In genomic region chr6:38380764-38381128, GRCm38 (mm10) we compare ENCODE assay signal across 8 mouse cellular contexts. TPM values are rescaled to one million over a fixed set of nuclear protein-coding genes. Genes with fewer than 3 reads are reported as not detected.
DNase-seq lines count a peak whose midpoint lies in the region; ATAC-seq and TF ChIP-seq lines count a peak whose summit lies in the region.

No protein-coding gene starts in this region.

- no peaks in the 10 kb centered on the region for H3K36me3 ChIP-seq in kidney, adult 2 months (ENCODE audit: control insufficient read depth, insufficient read depth, low read length)
- 0 out of 2 replicates have a peak, but pooled peaks cover 1% of the 10 kb centered on the region for H3K36me3 ChIP-seq in hindbrain, embryonic 11.5 days (ENCODE audit: control insufficient read depth, insufficient read depth, low read length)
- peaks cover 5% of the 10 kb centered on the region for H3K36me3 ChIP-seq in midbrain, embryonic 12.5 days

- WGBS in kidney, adult 2 months = 2% methylated on average over 4 of the region's 4 CpGs
- WGBS in bone marrow, adult 2 months = 1% methylated on average over 4 of the region's 4 CpGs
- 3% methylated on average over 4 of the region's 4 CpGs for WGBS in hindbrain, embryonic 11.5 days
- WGBS in midbrain, embryonic 12.5 days = 2% methylated on average over 4 of the region's 4 CpGs

- intact Hi-C loops in left cerebral cortex, postnatal 36 days (cut with DNase I) = loop anchor here (5.0 kb wide), 1 partner anchor 52 kb away; the partner anchor contains the start of gene Ubn2

- no peaks in the 10 kb centered on the region for H3K4me1 ChIP-seq in kidney, adult 2 months (ENCODE audit: control insufficient read depth, insufficient read depth, low read length)
- H3K4me1 ChIP-seq in bone marrow, adult 2 months (ENCODE audit: control insufficient read depth, insufficient read depth, low read length) = no peaks in the 10 kb centered on the region
- H3K4me1 ChIP-seq in hindbrain, embryonic 11.5 days (replicated peaks; ENCODE audit: control insufficient read depth, insufficient read depth, low read length) = peaks cover 2% of the 10 kb centered on the region; the same call in 1 of the 2 replicates
- peaks cover 6% of the 10 kb centered on the region; the same call in 1 of the 2 replicates for H3K4me1 ChIP-seq in midbrain, embryonic 12.5 days

- peak overlapping the region; percentile 74 for H3K9ac ChIP-seq in hindbrain, embryonic 11.5 days (ENCODE audit: low read depth, low read length)
- peak overlapping the region; percentile 68 for H3K9ac ChIP-seq in midbrain, embryonic 12.5 days (replicated peaks)

- H3K27ac ChIP-seq in kidney, adult 2 months (ENCODE audit: insufficient read depth, low read depth, low read length) = peak overlapping the region; percentile 49; the same call in 1 of the 2 replicates
- no peak overlapping the region for H3K27ac ChIP-seq in bone marrow, adult 2 months (ENCODE audit: control insufficient read depth, insufficient read depth, low read depth, low read length, poor library complexity)
- H3K27ac ChIP-seq in hindbrain, embryonic 11.5 days (ENCODE audit: low read depth, low read length) = no peak overlapping the region
- peak overlapping the region; percentile 58 for H3K27ac ChIP-seq in midbrain, embryonic 12.5 days (replicated peaks)

- H3K9me3 ChIP-seq in hindbrain, embryonic 11.5 days (ENCODE audit: control insufficient read depth, low read length) = no peaks in the 10 kb centered on the region
- no peaks in the 10 kb centered on the region for H3K9me3 ChIP-seq in midbrain, embryonic 12.5 days

- DNase-seq in kidney, adult 2 months = no peak
- DNase-seq in kidney, postnatal 4 days = no peak
- no peak for DNase-seq in hindbrain, embryonic 11.5 days (ENCODE audit: low spot score)
- DNase-seq in left cerebral cortex, postnatal 36 days (ENCODE audit: low spot score in 2 of 2) = no peak
- no peak for DNase-seq in thymus, postnatal 25 days
- DNase-seq in embryo, embryonic 9.5 days (ENCODE audit: extremely low spot score) = no peak

- no peak for ATAC-seq in hindbrain, embryonic 11.5 days (ENCODE audit: low FRiP score)
- 0 out of 2 replicates have a peak, but pooled peaks have one; percentile 12 for ATAC-seq in midbrain, embryonic 12.5 days (ENCODE audit: low FRiP score, low read depth)

- H3K4me3 ChIP-seq in kidney, adult 2 months (ENCODE audit: insufficient read depth, low read depth, low read length) = peak overlapping the region; percentile 67
- peak overlapping the region; percentile 73 for H3K4me3 ChIP-seq in bone marrow, adult 2 months (replicated peaks; ENCODE audit: control insufficient read depth, low read depth, low read length)
- H3K4me3 ChIP-seq in hindbrain, embryonic 11.5 days (ENCODE audit: low read depth, low read length) = peak overlapping the region; percentile 65
- H3K4me3 ChIP-seq in midbrain, embryonic 12.5 days = peak overlapping the region; percentile 65

- TF ChIP-seq CTCF in kidney, adult 2 months (conservative IDR thresholded peaks at IDR 0.05; ENCODE audit: insufficient read depth, insufficient read length, low read depth, low read length) = no peak
- TF ChIP-seq CTCF in bone marrow, adult 2 months (IDR thresholded peaks at IDR 0.05; ENCODE audit: control insufficient read depth, insufficient read depth, low read length) = no peak

- no peaks in the 10 kb centered on the region for H3K27me3 ChIP-seq in kidney, adult 2 months (replicated peaks; ENCODE audit: control insufficient read depth, insufficient read depth, low read length)
- H3K27me3 ChIP-seq in hindbrain, embryonic 11.5 days (ENCODE audit: control insufficient read depth, insufficient read depth, low read length) = no peaks in the 10 kb centered on the region
- H3K27me3 ChIP-seq in midbrain, embryonic 12.5 days = 0 out of 2 replicates have a peak, but pooled peaks cover 2% of the 10 kb centered on the region

- no peak for TF ChIP-seq POLR2A in kidney, adult 2 months (IDR thresholded peaks at IDR 0.05; ENCODE audit: low read depth, low read length)
- TF ChIP-seq POLR2A in bone marrow, adult 2 months (IDR thresholded peaks at IDR 0.05; ENCODE audit: borderline replicate concordance, control insufficient read depth, low read depth, low read length) = no peak

- peak overlapping the region; percentile 36 for H3K4me2 ChIP-seq in hindbrain, embryonic 11.5 days (replicated peaks; ENCODE audit: low read depth, low read length)
- peak overlapping the region; percentile 81 for H3K4me2 ChIP-seq in midbrain, embryonic 12.5 days (replicated peaks)

RNA-seq across cellular contexts. Expression of gene Ttc26, which starts 0.5 kb away (rescaled TPM):
- polyA plus RNA-seq in kidney, adult 2 months (2012; rRNA removed) = 2.1 and 2.4 TPM in 2 replicates
- polyA plus RNA-seq in bone marrow, adult 2 months (2011; ENCODE audit: insufficient read depth, insufficient read length, low replicate concordance, missing spikeins) = 0.61 and 1.2 TPM in 2 replicates
- polyA plus RNA-seq in hindbrain, embryonic 11.5 days (2014; fragmentation: Nextera tagmentation; extraction: Ambion mirVana) = 14.3 and 14.8 TPM in 2 replicates
- polyA plus RNA-seq in midbrain, embryonic 12.5 days (2016; fragmentation: Nextera tagmentation; extraction: Ambion mirVana) = 12.4 and 14.6 TPM in 2 replicates
- total RNA-seq in left cerebral cortex, postnatal 36 days (2021) = 10 to 100 TPM in 1 of 2 experiments, 1 to 10 TPM in 1; 6.8 to 12.1 TPM

RNA-seq across cellular contexts. Expression of gene Zc3hav1, which starts 26.3 kb away (rescaled TPM):
- 9.7 and 12.2 TPM in 2 replicates for polyA plus RNA-seq in kidney, adult 2 months (2012; rRNA removed)
- 45.5 and 46.8 TPM in 2 replicates for polyA plus RNA-seq in bone marrow, adult 2 months (2011; ENCODE audit: insufficient read depth, insufficient read length, low replicate concordance, missing spikeins)
- polyA plus RNA-seq in hindbrain, embryonic 11.5 days (2014; fragmentation: Nextera tagmentation; extraction: Ambion mirVana) = 1.7 and 1.9 TPM in 2 replicates
- polyA plus RNA-seq in midbrain, embryonic 12.5 days (2016; fragmentation: Nextera tagmentation; extraction: Ambion mirVana) = 1.8 and 2.6 TPM in 2 replicates
- 1 to 10 TPM; 2.1 to 3.3 TPM for total RNA-seq in left cerebral cortex, postnatal 36 days (2021)

RNA-seq across cellular contexts. Expression of gene Ubn2, which starts 53.0 kb away (rescaled TPM):
- 6.0 and 7.0 TPM in 2 replicates for polyA plus RNA-seq in kidney, adult 2 months (2012; rRNA removed)
- 43.7 and 55.1 TPM in 2 replicates for polyA plus RNA-seq in bone marrow, adult 2 months (2011; ENCODE audit: insufficient read depth, insufficient read length, low replicate concordance, missing spikeins)
- 19.6 and 27.8 TPM in 2 replicates for polyA plus RNA-seq in hindbrain, embryonic 11.5 days (2014; fragmentation: Nextera tagmentation; extraction: Ambion mirVana)
- polyA plus RNA-seq in midbrain, embryonic 12.5 days (2016; fragmentation: Nextera tagmentation; extraction: Ambion mirVana) = 25.3 and 26.4 TPM in 2 replicates
- 10 to 100 TPM; 44.3 to 62.6 TPM for total RNA-seq in left cerebral cortex, postnatal 36 days (2021)

Comparison
In these comparisons a context has a peak if more than half of its experiments do, and no peak if none do; other contexts are left out.
1. H3K27ac ChIP-seq: peak in kidney, adult 2 months (single experiment) and midbrain, embryonic 12.5 days (single experiment); none in bone marrow, adult 2 months (single experiment) and hindbrain, embryonic 11.5 days (single experiment).
2. Peak in every context shown above with its lines, with median percentiles within 50 percentile points of each other: H3K4me3 ChIP-seq.